Mouse (Mus musculus) 3T3-L1 (cell line): ENCODE results near the gene Bcl2.

Experiments used
- DNase-seq: peaks from one replicate; pipeline ENCODE4 v3.0.0-alpha.2; 2015; ENCODE audit warnings: low read depth, low spot score

Bcl2 gene

DNA sequence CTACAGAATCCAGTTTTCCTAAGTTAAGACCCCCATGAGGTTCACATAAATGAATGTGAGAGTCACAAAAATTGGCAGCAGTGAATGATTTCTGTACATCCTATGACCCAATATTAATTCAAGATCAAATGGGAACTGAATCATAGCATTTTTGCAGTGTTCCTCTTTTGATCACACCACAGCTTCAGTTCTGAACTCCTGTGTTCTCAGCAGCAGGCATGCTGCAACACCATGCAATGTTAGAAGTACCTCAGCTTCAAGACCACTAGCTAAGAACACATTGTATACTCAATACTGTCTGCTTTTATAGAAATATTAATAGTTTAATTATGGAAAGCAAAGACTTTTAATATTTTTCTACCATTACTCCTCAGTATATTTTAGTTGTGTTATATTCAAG lies 85.8 kb downstream of the Bcl2 start:
- DNase-seq, result peak; percentile 33

DNA sequence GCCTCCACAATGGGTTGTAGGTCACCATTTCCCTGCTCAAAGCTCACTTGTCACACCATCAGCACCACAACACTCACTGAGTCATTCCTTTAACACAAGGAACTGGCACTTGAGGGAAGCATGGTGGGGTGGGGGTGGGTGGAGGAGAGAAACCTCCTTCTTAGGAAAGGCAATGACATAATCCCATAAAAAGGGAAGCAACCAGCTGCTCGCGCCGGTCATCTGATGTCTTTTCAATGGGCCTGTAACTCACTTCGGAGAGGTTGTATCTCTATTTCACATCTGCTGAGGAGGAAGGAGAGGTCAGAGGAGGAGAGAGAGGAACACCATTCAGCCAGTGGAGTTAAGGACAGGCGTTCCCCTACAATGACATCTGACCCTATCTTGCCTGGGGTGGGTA lies 86.8 kb downstream of the Bcl2 start:
- DNase-seq, result peak; percentile 25

GRCm38 (mm10) chr1:106620174-106620931 lies 93.7 kb downstream of the Bcl2 start:
- DNase-seq, result peak; percentile 58

DNA sequence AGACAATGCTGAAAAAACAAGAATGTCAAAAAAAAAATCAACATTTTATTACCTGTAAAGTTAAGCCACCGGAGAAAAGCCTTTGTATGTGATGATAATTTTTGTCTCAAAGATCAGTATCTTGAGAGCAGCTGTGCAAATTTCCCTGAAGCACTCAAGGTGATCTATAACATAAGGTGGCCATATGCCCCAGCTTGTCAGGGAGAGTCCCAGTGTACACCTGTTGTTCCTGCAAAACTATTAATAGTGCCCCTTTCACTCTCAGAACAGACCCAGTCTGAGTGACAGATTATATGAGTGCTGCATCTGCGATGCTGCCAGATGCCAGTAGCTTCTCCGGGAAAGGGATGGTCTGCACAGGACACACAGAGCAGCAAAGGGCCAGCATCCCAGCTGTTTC lies 95.3 kb downstream of the Bcl2 start:
- no peak for DNase-seq

- DNase-seq, result no peak
These were observed 97.1 kb downstream of the Bcl2 start for GRCm38 (mm10) chr1:106616955-106617354.

DNA sequence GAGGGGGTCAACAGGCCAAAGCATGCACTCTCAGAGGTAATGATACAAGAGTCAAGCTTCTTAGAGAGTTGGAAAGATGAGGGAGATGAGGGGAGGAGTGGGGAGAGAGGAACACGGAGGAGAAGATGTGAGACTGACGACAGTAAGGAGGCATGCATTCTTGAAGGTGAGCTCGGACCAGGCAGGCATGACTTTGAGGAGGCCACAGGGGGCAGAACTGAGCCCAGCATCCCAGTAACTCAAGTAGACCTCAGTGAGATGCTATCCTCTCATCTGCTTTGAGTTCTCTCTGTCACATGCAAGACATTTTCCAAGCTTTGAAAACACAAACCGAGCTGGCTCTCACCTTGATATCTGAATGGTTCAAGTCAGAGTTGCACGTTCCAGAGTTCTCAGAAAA lies 100.7 kb downstream of the Bcl2 start:
- no peak for DNase-seq

DNA sequence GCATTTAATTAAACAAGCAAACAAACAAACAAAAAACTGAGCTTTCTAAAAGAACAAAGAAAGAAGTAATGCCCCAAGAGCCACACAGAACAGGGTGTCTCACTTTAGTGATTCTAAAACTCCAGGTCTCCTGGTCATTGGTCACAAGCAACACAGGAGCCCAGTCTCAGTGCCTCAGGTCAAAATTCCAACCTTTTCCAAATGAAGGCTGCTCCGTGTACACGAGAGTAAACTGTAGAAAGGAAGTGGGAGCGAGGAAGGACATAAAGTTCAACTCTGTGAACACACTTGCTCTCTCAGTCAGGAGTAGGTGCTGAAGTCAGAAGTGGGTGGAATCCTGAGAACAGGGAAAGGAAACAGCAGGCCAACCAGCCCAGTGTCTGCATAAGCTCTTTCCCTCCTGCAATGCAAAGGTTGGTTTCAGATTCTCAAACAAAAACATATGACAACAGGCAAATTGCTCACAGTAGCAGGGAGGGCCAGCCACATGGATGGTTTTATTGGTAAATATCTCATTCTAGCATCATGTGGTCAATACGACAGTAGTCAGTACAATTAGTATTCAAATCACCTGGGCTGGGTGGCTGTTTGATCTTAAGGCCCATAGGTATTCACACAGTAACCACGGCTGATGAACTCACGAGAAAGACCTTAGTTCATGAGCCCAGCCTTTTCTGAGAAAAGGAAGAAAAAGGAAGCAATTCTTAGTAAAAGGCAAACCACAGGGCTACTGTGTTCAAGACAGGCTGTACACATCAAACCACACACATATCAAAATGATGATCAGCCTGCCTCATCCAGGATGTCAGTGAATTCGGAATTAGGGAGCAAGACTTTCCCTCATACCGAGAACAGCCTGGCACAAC lies 101.7 kb downstream of the Bcl2 start:
- no peak for DNase-seq

GRCm38 (mm10) chr1:106611246-106611645 lies 102.8 kb downstream of the Bcl2 start:
- DNase-seq, result no peak

DNA sequence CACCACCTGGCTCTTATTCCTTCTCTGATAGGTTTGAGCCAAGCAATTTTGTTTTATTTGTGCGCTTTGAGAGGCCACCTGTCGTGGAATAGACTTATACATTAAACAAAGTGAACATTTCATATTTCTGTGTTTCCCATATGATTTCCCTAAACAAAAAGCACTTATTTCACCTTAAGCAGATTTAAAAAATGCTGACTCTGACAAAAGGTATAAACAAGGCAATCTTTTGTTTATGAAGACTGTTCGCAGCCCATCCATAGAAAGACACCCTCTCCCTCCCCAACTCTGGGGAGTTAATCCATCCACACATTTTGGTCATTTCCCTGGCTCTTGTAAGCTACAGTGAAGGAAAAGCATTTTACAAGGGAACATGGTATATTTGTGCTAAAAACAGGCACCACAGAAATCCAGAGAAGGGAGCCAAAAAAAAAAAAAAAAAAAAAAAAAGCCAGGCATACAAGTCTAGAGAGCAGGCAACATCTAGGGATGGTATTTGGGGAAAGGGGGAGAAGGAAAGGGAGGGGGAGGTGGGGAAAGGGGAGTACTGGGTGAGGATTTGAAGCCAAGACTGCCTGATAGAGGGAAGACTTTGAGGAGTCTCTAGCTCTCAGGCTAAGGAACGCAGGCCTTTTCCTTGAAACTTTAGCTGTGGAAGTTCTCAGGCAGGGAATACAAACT lies 105.8 kb downstream of the Bcl2 start:
- no peak for DNase-seq

DNA sequence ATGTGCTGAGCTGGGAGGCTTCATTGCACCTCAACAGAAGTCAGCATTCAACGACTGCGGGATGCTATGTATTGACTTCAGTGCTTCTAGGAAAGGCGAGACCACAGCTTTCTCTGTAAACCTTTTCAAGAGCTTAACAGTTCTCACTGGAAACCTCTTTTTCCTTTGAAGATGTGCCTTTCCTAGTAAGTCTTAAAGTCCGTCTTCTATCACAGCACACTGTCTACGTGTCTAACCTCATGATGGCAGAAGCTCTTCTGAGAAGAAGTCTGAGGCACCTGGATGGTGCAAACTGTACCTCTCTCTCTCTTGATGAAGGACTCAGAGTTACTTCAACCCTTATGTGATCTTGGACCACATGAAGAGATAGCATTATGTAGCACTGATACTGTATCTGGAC lies 107.1 kb downstream of the Bcl2 start:
- DNase-seq, result no peak

DNA sequence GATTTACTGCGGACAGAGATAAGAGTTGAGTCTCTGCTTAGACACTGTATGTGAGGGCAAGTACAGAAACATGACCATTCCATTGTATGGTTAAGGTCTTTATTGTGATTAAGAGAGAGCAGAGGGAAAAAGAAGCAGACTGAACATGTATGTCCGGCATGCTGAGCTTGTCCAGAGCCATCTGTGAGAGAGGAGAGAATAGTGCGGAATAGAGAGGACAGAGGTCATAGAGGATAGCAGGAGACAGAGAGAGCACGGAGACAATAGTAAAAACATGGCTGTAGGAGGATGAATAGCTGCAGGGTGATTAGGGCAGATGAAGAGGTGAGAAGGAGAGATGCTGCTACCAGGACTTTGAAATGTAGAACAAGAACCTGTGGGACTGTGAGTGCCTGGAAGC lies 110.7 kb downstream of the Bcl2 start:
- DNase-seq, result no peak

GRCm38 (mm10) chr1:106602941-106603340 lies 111.1 kb downstream of the Bcl2 start:
- peak; percentile 12 for DNase-seq

GRCm38 (mm10) chr1:106602536-106602935 lies 111.5 kb downstream of the Bcl2 start:
- DNase-seq, result no peak

DNA sequence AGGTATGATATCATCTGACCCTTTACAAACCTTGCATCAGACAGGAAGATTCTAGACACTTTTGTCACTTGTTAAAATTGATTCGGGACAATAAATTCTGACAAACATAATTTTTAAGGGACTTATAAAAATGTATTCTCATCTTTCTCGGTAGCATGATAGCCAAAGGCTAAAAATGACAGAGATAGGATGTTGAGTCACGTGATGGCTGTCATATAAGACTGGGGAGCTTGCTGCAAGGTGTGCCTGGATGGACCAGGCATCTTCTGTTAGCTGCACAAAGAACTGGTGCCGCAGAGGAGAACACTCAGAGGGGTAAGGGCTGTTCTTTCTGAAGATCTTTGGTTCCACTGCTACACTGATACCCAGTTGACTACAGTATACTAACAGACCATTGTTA lies 112.8 kb downstream of the Bcl2 start:
- DNase-seq, result no peak

GRCm38 (mm10) chr1:106600841-106601240 lies 113.2 kb downstream of the Bcl2 start:
- DNase-seq, result no peak

DNA sequence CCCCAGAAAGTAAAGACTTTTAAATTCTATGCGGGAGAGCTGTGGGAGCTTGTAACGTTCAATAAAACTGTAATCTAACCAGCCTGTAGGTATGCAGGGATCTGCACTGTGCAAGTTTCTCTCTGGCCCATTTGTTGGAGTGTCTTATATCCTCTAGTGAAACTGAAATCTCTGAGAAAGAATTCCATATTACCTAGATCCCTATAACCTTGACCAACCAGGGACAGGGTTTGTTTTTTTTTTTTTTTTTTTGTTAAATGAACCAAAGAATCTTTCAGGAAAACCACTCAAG lies 115.8 kb downstream of the Bcl2 start:
- DNase-seq, result no peak

GRCm38 (mm10) chr1:106597575-106598291 lies 116.3 kb downstream of the Bcl2 start:
- DNase-seq, result no peak

- no peak for DNase-seq
These were observed 117.7 kb downstream of the Bcl2 start for GRCm38 (mm10) chr1:106596380-106596779.

DNA sequence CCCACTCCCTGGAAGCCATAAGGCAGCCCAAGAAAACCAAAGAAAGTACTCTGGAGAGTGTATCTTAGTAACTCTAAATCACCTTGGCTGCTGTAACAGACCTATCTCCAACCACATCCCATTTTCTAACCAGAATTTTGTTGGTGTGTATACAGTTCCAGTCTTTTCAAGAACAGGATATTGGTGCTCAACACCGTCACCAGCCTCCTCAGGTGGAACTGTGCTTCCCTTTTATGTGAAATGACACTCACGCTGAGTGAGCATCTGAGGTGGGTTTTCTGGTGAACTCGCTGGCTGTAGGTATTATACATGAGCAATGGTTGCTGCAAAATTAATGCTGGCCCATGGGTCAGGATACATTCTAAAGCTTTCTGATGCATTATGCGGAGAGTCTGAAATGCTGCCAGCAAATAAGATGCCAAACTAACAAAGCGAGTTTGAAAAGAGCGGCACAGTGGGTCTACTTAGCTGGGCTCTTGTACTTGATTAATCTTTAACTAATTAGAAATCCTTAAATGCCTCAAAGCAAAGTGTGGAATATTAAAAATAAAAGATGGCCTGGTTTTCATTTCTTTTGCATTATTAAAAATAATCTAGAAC lies 118.7 kb downstream of the Bcl2 start:
- no peak for DNase-seq

DNA sequence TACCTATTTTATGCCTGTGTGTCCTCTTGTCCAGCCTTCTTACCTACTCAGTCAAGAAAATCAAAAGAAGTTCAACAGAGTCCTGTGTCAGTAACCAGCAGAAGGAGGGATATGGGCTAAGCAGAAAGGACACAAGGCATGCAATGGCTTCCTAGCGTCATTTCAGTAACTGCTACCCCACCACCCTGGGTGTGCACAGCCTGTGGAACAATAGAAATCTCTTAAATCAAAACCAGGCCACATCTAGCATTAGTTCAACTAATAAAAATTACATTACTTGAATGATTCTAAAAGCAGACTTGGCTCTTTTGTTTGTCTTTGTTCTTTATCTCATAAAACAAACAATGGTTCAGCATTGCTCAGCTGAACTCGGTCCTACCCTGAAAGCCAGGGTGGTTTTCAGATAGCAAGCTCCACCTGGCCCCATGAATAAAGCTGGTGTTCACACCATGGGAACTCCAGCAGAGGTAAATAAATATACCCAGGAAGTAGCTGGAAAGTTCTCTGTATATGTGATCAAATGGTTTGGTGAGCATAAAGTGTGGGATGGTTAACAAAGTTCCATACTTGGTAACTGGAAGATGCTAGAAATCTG lies 122.8 kb downstream of the Bcl2 start:
- no peak for DNase-seq

GRCm38 (mm10) chr1:106589141-106589540 lies 124.9 kb downstream of the Bcl2 start:
- DNase-seq, result no peak
